Mouse (Mus musculus): ENCODE measurements around the gene Cyb5r4.

DNA sequence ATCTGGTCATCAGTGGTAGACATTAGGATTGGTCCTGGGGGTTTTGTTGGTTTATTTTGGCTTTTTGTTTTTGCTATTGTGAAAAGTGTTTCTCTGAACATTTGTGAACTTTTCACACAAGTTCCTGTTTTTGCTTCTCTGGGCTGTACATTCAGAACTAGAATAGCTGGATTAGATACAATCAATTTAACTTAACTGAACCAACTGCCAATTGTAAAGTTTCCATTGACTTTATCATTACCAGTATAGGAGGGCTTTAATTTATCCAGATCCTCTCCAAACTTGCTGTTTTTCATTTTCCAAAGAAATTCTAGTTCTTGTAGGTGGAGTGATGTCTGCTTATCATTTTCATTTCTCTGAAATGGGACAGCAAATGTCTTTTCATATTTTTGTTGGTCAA is 32.0 kb upstream of the Cyb5r4 start:
- no peak for TF ChIP-seq POLR2A (IDR thresholded peaks at IDR 0.05; ENCODE audit: low read depth, low read length)
- TF ChIP-seq CTCF (conservative IDR thresholded peaks at IDR 0.05; ENCODE audit: insufficient read depth, insufficient read length, low read depth, low read length): no peak
